Mouse (Mus musculus): ENCODE measurements around the gene Sh3gl2. TPM values are rescaled to one million over a fixed set of nuclear protein-coding genes. Genes with fewer than 3 reads are reported as not detected.

Sh3gl2 gene
- polyA plus RNA-seq, 1 experiment, result 236 TPM

DNA sequence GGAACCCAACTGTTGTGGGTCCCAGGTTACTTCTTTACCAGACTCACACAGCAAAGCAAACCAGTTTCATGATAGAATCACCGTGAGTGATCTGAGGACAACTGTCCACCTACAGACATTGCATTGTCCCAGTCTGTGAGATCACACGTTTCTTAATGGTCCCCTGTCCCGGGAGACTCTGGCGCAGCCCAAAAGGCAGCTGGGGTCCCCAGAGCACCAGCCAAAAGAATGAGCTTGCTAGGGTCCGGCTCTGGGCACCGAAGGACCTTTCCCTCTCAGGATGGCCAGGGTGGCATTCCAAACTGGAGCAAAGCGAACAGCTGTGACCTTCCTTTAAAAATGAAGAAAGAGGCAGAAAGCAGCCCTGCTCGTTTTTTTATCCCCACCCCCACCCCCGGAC, 308.9 kb downstream of the Sh3gl2 start, which contains the start of gene Adamtsl1:
TSS of gene Adamtsl1 (plus strand) at position 381 of the 400 bp plus-strand sequence.
- TF ChIP-seq POLR2A (IDR thresholded peaks at IDR 0.05; ENCODE audit: extremely low read depth, insufficient read depth, low read length), result no peak
- no peak for TF ChIP-seq CTCF (IDR thresholded peaks at IDR 0.05; ENCODE audit: extremely low read depth, insufficient read depth, low read length)
- H3K4me1 ChIP-seq (ENCODE audit: control insufficient read depth, insufficient read depth, low read length), result no peaks in the 10 kb centered on the region
- peak within 1 kb of the TSS; percentile 30 for H3K4me3 ChIP-seq (ENCODE audit: insufficient read depth, low read length)
- no peak within 1 kb of the TSS for H3K27ac ChIP-seq (ENCODE audit: insufficient read depth, low read length)

DNA sequence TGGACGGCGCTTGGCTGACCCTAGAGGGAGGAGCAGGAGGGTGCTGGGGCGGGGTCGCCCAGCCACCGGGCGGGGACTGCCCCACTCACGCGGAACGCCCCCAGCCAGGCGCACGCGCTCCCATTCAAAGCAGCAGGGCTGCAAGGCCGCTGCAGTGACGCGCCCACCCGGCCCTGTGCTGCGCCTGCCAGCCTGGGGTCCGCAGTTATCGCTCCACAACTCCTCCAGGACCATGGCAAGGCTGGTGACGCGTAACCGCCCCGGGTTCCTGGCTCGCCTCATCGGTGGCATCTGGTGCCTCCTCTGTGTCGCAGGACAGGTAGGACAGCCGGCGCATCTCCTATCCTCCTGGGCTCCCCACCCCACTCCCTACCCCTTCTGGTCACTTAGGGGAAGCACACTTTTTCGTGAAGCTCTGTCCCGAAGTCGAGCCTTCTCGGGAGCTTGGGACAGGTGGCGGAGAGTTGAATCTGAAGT, 309.3 kb downstream of the Sh3gl2 start:
- peak overlapping the region; percentile 30 for H3K4me3 ChIP-seq (ENCODE audit: insufficient read depth, low read length)
- TF ChIP-seq POLR2A (IDR thresholded peaks at IDR 0.05; ENCODE audit: extremely low read depth, insufficient read depth, low read length) (no peak), CTCF (IDR thresholded peaks at IDR 0.05; ENCODE audit: extremely low read depth, insufficient read depth, low read length) (0 out of 2 replicates have a peak, but pooled peaks have one; percentile 5)
- no peak overlapping the region for H3K27ac ChIP-seq (ENCODE audit: insufficient read depth, low read length)
- H3K4me1 ChIP-seq (ENCODE audit: control insufficient read depth, insufficient read depth, low read length), result no peaks in the 10 kb centered on the region

DNA sequence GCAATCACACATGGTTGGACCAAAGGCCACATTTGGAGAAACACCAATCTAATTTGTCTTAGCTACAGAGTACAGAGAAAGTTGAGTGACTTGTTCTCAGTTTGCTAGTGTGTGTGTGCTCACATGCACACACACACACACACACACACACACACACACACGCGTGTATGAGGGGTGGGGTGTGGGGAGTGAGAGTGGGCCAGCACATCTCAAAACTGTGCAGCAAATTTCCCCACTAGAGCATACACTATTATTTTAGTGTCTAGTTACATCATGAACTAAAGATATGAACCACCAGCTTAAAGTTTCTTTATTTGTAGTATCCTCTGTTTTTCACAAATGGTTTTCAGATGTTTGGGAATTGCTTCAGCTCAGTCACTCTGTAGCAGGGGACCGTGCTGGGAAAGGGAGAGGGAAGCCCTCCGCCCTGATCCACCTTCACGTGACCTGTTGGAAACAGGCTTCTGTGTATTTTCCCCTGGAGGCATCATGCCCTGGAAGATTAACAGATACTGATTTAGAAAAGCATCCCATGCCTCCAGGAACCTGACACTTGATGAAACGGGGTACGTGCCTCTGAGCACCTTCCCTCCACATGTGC, 322.1 kb downstream of the Sh3gl2 start:
- no peaks in the 10 kb centered on the region for H3K4me1 ChIP-seq (ENCODE audit: control insufficient read depth, insufficient read depth, low read length)
- H3K27ac ChIP-seq (ENCODE audit: insufficient read depth, low read length), result no peak overlapping the region
- TF ChIP-seq POLR2A (IDR thresholded peaks at IDR 0.05; ENCODE audit: extremely low read depth, insufficient read depth, low read length) (no peak), CTCF (IDR thresholded peaks at IDR 0.05; ENCODE audit: extremely low read depth, insufficient read depth, low read length) (no peak)
- no peak overlapping the region for H3K4me3 ChIP-seq (ENCODE audit: insufficient read depth, low read length)

DNA sequence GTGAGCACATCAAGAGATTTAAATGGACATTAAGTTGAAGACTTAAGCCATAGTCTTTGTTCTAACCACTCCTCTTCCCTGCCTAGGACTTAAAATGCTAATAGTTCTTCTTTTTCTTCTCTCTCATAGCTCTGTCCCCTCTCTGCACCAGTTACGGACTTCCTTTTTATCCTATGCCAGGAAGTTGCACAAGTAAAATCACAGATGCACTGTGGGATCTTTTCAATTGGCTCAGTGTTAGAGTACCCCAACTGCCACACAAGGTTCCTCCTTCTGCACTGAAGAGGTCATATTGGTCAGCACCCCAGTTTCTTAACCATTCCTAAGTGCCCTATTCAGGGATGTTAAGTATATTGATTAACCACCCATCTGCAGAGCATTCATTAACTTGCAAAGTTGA, 324.9 kb downstream of the Sh3gl2 start:
- no peak overlapping the region for H3K4me3 ChIP-seq (ENCODE audit: insufficient read depth, low read length)
- H3K4me1 ChIP-seq (ENCODE audit: control insufficient read depth, insufficient read depth, low read length), result no peaks in the 10 kb centered on the region
- H3K27ac ChIP-seq (ENCODE audit: insufficient read depth, low read length), result no peak overlapping the region
- TF ChIP-seq POLR2A (IDR thresholded peaks at IDR 0.05; ENCODE audit: extremely low read depth, insufficient read depth, low read length) (no peak), CTCF (IDR thresholded peaks at IDR 0.05; ENCODE audit: extremely low read depth, insufficient read depth, low read length) (no peak)

DNA sequence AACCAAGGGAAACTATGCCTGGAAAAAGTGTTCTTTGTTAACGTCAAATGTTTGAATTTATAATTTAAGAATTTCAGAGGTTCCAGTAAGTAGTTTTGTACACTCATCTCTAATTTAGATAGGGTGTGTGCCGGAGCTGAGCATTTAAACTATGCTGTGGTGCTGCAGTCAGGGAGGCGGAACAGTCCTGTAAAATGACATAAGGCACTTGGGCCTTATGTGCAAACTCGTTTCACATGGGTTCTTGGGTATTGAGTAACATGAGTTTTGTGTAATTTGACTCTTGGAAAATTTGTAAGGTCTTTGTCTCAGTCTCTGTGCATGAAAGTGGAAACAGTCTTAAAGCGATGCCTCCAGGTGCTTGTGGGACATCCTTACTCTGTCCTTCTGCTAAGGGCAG, 334.8 kb downstream of the Sh3gl2 start:
- Histone ChIP-seq H3K27ac (ENCODE audit: insufficient read depth, low read length) (no peak overlapping the region), H3K4me1 (ENCODE audit: control insufficient read depth, insufficient read depth, low read length) (no peaks in the 10 kb centered on the region), H3K4me3 (ENCODE audit: insufficient read depth, low read length) (no peak overlapping the region)
- TF ChIP-seq POLR2A (IDR thresholded peaks at IDR 0.05; ENCODE audit: extremely low read depth, insufficient read depth, low read length), result no peak
- TF ChIP-seq CTCF (IDR thresholded peaks at IDR 0.05; ENCODE audit: extremely low read depth, insufficient read depth, low read length), result no peak

DNA sequence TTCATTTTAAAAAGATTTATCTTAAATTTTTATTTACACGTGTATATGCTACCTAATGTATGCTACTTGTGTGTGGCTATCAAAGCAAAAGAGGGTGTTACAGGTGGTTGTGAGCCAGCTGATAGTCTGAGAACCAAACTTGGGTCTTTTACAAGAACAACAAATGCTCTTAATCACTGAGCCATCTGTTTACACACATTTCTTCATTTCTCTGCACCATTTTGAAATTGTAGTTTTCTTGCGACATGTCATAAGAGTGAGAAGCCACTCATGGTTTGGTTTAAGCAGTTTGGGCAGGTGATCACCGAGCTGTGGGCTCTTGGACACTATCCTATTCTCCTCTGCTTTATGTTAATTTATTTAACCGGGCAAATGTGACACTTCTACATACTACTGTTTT, 338.3 kb downstream of the Sh3gl2 start:
- Histone ChIP-seq H3K4me3 (ENCODE audit: insufficient read depth, low read length) (no peak overlapping the region), H3K27ac (ENCODE audit: insufficient read depth, low read length) (no peak overlapping the region), H3K4me1 (ENCODE audit: control insufficient read depth, insufficient read depth, low read length) (no peaks in the 10 kb centered on the region)
- TF ChIP-seq CTCF (IDR thresholded peaks at IDR 0.05; ENCODE audit: extremely low read depth, insufficient read depth, low read length), result no peak
- TF ChIP-seq POLR2A (IDR thresholded peaks at IDR 0.05; ENCODE audit: extremely low read depth, insufficient read depth, low read length), result no peak

DNA sequence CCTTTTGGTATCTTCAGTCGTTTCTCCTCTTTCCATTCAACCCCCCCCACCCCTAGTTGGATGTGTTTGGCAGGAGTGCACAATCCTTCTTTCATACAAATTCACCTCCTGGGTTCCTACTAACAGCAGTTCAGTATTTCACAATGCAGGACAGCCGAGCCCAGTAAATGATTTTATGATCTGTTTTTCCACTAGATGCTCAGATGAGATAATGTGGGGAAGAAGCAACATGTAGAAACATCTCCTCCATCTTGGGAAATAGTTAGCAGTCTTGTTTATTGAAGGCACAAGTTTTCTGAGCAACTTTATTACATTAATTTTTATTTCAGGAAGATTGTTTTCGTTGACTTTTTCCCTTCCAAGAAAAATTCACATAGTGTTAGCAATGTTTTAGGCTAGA, 349.8 kb downstream of the Sh3gl2 start:
- Histone ChIP-seq H3K4me3 (ENCODE audit: insufficient read depth, low read length) (no peak overlapping the region), H3K27ac (ENCODE audit: insufficient read depth, low read length) (no peak overlapping the region), H3K4me1 (ENCODE audit: control insufficient read depth, insufficient read depth, low read length) (no peaks in the 10 kb centered on the region)
- no peak for TF ChIP-seq CTCF (IDR thresholded peaks at IDR 0.05; ENCODE audit: extremely low read depth, insufficient read depth, low read length)
- TF ChIP-seq POLR2A (IDR thresholded peaks at IDR 0.05; ENCODE audit: extremely low read depth, insufficient read depth, low read length), result no peak

DNA sequence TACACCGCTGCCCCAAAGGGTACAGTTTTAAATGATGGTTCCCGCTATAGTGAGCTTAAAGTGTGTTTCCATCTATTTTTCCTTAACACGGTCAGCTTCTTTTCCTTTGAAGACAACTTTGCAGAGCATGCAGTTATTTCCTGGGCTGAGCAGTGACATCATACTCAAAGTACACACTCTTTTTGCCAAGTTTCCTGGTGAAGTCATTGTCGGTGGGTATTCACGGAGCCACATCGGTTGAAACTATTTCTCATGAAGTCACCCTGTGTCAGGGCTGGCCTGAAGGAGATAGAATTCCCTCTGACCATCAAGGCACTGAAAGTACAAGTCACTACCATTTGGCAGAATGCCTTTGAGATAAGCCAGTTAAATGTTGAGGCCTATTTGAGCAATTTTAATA, 354.8 kb downstream of the Sh3gl2 start:
- no peak overlapping the region for H3K4me3 ChIP-seq (ENCODE audit: insufficient read depth, low read length)
- no peaks in the 10 kb centered on the region for H3K4me1 ChIP-seq (ENCODE audit: control insufficient read depth, insufficient read depth, low read length)
- TF ChIP-seq POLR2A (IDR thresholded peaks at IDR 0.05; ENCODE audit: extremely low read depth, insufficient read depth, low read length), result no peak
- no peak for TF ChIP-seq CTCF (IDR thresholded peaks at IDR 0.05; ENCODE audit: extremely low read depth, insufficient read depth, low read length)
- H3K27ac ChIP-seq (ENCODE audit: insufficient read depth, low read length), result no peak overlapping the region

DNA sequence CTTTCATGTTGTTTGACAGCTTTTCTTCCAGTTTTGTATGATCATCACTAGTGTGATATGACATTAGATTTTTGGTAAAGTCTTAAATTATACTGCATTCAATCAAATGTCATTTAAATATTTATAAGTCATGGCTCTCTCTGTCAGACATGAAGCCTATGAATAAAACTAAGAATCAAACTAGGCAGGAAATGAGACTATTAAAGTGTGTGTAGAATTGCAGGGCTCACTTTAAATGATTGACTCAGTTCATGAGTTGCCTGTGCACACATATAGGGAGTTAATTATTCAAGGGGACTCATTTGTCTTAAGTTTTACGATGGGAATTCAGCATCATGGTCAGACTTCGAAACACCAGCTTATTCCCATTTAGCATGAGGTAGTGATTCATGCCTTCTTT, 380.5 kb downstream of the Sh3gl2 start:
- H3K4me3 ChIP-seq (ENCODE audit: insufficient read depth, low read length), result no peak overlapping the region
- TF ChIP-seq POLR2A (IDR thresholded peaks at IDR 0.05; ENCODE audit: extremely low read depth, insufficient read depth, low read length) (no peak), CTCF (IDR thresholded peaks at IDR 0.05; ENCODE audit: extremely low read depth, insufficient read depth, low read length) (no peak)
- H3K4me1 ChIP-seq (ENCODE audit: control insufficient read depth, insufficient read depth, low read length), result no peaks in the 10 kb centered on the region
- no peak overlapping the region for H3K27ac ChIP-seq (ENCODE audit: insufficient read depth, low read length)

DNA sequence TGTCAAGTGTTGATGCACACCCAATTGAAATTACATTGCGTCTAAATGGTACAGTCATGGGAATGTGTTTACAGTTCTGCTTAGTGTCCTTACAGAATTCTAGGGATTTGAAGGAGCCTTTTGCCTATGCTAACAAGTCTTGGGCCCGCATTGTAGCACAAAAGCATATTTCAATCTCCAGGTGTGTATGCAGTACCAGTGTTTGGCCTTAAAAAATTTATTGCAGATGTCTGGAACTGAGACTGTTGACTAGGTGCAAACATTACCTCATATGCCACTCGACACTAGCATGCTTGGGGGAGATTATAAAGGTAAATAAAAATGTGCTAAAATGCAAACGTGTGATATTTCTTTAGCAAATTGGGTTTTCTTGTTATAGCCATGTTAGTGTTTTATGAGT, 384.0 kb downstream of the Sh3gl2 start:
- TF ChIP-seq CTCF (IDR thresholded peaks at IDR 0.05; ENCODE audit: extremely low read depth, insufficient read depth, low read length), result no peak
- no peak for TF ChIP-seq POLR2A (IDR thresholded peaks at IDR 0.05; ENCODE audit: extremely low read depth, insufficient read depth, low read length)
- H3K4me1 ChIP-seq (ENCODE audit: control insufficient read depth, insufficient read depth, low read length), result no peaks in the 10 kb centered on the region
- no peak overlapping the region for H3K4me3 ChIP-seq (ENCODE audit: insufficient read depth, low read length)
- H3K27ac ChIP-seq (ENCODE audit: insufficient read depth, low read length), result no peak overlapping the region
